Mouse (Mus musculus): ENCODE measurements around the gene Hoxc9. TPM values are rescaled to one million over a fixed set of nuclear protein-coding genes. Genes with fewer than 3 reads are reported as not detected.

The Hoxc9 gene
- polyA plus RNA-seq, 1 experiment from 2014 or later, result not detected

- H3K27me3 ChIP-seq, result peaks cover 98% of the 10 kb centered on the region
- ATAC-seq (ENCODE audit: insufficient number of reproducible peaks, insufficient read depth, low FRiP score, low TSS enrichment), result no peak
- no peak overlapping the region for H3K27ac ChIP-seq
- H3K4me2 ChIP-seq (replicated peaks), result no peak overlapping the region
- H3K36me3 ChIP-seq, result no peaks in the 10 kb centered on the region
- no peak overlapping the region for H3K9ac ChIP-seq
- WGBS, result 0% methylated on average over 8 of the region's 8 CpGs
- no peaks in the 10 kb centered on the region for H3K9me3 ChIP-seq
- no peak overlapping the region for H3K4me3 ChIP-seq
- H3K4me1 ChIP-seq, result no peaks in the 10 kb centered on the region
Observed at GRCm38 (mm10) chr15:103020899-103021418, 44.7 kb downstream of the Hoxc9 start.

DNA sequence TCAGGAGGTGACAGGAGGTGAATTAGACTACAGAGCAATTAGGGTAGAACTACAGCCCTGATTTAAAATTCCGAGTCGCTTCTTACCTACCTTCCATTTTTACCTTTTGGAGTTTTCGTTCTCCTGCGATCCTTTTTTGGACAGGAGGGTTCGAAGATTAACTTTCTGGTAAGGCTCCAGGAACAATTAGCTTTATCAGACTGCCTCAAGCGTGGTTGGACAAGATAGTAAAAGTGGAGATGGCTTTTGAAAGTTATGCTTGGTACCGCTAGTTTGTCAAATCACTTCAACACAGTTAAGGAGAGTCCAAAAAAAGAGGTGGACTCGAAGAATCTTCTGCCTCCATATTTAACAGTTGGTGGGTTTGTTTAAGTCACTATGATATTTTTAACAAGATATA, 45.3 kb downstream of the Hoxc9 start:
- no peaks in the 10 kb centered on the region for H3K36me3 ChIP-seq
- H3K27me3 ChIP-seq, result peaks cover 98% of the 10 kb centered on the region
- H3K27ac ChIP-seq, result no peak overlapping the region
- H3K4me3 ChIP-seq, result no peak overlapping the region
- WGBS, result 7% methylated on average over 8 of the region's 8 CpGs
- H3K9me3 ChIP-seq, result no peaks in the 10 kb centered on the region
- ATAC-seq (ENCODE audit: insufficient number of reproducible peaks, insufficient read depth, low FRiP score, low TSS enrichment), result no peak
- no peak overlapping the region for H3K9ac ChIP-seq
- no peaks in the 10 kb centered on the region for H3K4me1 ChIP-seq
- H3K4me2 ChIP-seq (replicated peaks), result no peak overlapping the region

DNA sequence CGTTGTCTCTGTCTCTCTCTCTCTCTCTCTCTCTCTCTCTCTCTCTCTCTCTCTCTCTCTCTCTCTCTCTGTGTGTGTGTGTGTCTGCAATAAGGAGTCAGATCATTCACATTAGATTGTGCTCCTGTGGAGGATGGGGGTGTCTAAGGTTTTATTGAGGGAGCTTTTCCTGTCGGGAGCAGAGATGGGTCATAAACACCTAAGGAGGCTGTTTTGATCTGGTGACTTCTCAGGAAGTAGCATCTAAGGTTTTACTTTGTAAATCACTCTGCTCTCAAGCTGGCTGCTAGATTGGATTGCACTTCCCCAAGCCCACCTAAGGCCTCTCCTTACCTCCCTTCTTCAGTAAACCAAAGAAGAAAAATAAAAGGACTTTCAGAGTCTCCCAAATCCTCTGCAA, 47.9 kb downstream of the Hoxc9 start:
- no peak for ATAC-seq (ENCODE audit: insufficient number of reproducible peaks, insufficient read depth, low FRiP score, low TSS enrichment)
- Histone ChIP-seq H3K27me3 (peaks cover 98% of the 10 kb centered on the region), H3K9ac (no peak overlapping the region), H3K4me1 (no peaks in the 10 kb centered on the region), H3K4me2 (replicated peaks) (no peak overlapping the region), H3K4me3 (no peak overlapping the region), H3K36me3 (no peaks in the 10 kb centered on the region), H3K9me3 (no peaks in the 10 kb centered on the region), H3K27ac (no peak overlapping the region)
- WGBS, result 2% methylated on average over 2 of the region's 2 CpGs

GRCm38 (mm10) chr15:103027266-103028235, 51.3 kb downstream of the Hoxc9 start:
- Histone ChIP-seq H3K4me1 (no peaks in the 10 kb centered on the region), H3K4me2 (replicated peaks) (no peak overlapping the region), H3K9me3 (no peaks in the 10 kb centered on the region), H3K9ac (no peak overlapping the region), H3K27me3 (peaks cover 98% of the 10 kb centered on the region), H3K4me3 (no peak overlapping the region), H3K36me3 (no peaks in the 10 kb centered on the region), H3K27ac (no peak overlapping the region)
- no peak for ATAC-seq (ENCODE audit: insufficient number of reproducible peaks, insufficient read depth, low FRiP score, low TSS enrichment)
- under 1% methylated on average over 43 of the region's 43 CpGs for WGBS

- Histone ChIP-seq H3K36me3 (no peaks in the 10 kb centered on the region), H3K4me2 (replicated peaks) (no peak overlapping the region), H3K4me3 (no peak overlapping the region), H3K9me3 (no peaks in the 10 kb centered on the region), H3K27ac (no peak overlapping the region), H3K9ac (no peak overlapping the region), H3K4me1 (no peaks in the 10 kb centered on the region), H3K27me3 (peaks cover 98% of the 10 kb centered on the region)
- no peak for ATAC-seq (ENCODE audit: insufficient number of reproducible peaks, insufficient read depth, low FRiP score, low TSS enrichment)
- WGBS, result 10% methylated on average over 9 of the region's 9 CpGs
Observed at GRCm38 (mm10) chr15:103028916-103029512, 52.8 kb downstream of the Hoxc9 start.

GRCm38 (mm10) chr15:103030142-103030541, 53.9 kb downstream of the Hoxc9 start:
- Histone ChIP-seq H3K9me3 (no peaks in the 10 kb centered on the region), H3K36me3 (no peaks in the 10 kb centered on the region), H3K4me1 (no peaks in the 10 kb centered on the region), H3K4me3 (no peak overlapping the region), H3K9ac (no peak overlapping the region), H3K4me2 (replicated peaks) (no peak overlapping the region), H3K27ac (no peak overlapping the region), H3K27me3 (peaks cover 98% of the 10 kb centered on the region)
- WGBS, result 3% methylated on average over 8 of the region's 8 CpGs
- ATAC-seq (ENCODE audit: insufficient number of reproducible peaks, insufficient read depth, low FRiP score, low TSS enrichment), result no peak

DNA sequence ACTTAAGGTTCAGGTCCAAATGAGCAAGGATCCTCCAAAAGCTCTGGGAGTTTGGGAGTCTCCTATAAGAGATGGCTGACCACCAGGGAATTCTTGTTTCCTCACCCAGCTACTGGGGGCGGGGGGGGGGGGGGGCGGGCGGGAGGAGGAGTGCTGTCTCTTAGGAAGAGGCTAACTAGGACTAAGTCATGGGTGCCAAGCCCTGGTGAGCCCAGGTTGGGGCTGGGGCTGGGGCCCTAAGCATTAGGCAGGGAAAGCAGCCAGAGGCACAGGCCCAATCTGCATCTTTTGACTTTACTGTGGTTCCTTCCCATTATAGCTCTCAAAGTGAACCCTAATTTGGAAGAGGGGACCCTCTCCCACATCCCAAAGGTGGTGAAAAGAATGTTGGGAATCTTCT, 55.9 kb downstream of the Hoxc9 start:
- Histone ChIP-seq H3K9me3 (no peaks in the 10 kb centered on the region), H3K27me3 (peaks cover 99% of the 10 kb centered on the region), H3K4me1 (no peaks in the 10 kb centered on the region), H3K4me2 (replicated peaks) (no peak overlapping the region), H3K27ac (no peak overlapping the region), H3K36me3 (no peaks in the 10 kb centered on the region), H3K4me3 (no peak overlapping the region), H3K9ac (no peak overlapping the region)
- ATAC-seq (ENCODE audit: insufficient number of reproducible peaks, insufficient read depth, low FRiP score, low TSS enrichment), result no peak
- no CpG with 5 or more reads among the region's 3 CpGs for WGBS

DNA sequence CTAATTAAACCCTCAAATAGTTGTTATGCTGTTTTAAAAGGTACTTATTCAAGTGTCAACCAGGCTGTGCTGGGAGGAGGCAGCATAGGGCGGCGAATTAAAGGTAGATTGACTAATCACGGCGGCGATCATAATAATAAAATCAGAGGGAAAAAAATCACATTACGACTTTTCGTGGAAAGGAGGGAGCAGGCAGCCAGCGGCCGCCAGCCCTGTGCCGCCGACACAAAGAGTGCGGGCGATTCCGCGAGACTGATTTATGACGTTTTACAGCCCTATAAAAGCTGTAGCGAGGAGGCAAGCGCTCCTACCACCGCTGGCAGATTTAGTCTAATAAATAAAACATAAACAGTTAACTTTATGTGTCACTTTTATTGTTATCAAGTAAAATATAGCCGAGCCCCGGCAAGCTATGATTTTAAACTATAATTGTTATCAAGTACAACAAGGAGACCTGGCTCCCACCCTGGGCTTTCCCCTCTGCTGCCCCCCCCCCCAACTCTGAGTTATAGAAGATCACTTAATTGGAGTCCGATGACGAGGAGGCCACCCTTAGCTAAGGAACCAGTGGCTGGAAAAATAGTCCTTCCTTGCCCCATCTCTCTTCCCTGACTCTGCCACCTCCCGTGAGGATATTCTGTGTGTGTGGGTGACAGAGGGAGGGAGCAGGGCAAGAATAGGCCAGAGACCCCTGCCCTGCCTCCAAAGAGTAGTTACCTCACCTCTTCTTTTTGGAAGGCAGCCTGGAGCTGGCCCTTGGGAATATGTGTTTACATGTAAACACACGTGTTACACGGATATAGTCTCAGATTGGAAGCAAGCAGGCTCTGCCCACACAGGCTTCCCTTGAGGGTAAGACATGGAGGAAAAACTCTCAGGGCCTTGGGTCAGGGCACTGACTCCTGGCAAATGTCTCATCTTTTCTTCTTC, 56.7 kb downstream of the Hoxc9 start:
- Histone ChIP-seq H3K36me3 (no peaks in the 10 kb centered on the region), H3K4me1 (no peaks in the 10 kb centered on the region), H3K4me3 (no peak overlapping the region), H3K9me3 (no peaks in the 10 kb centered on the region), H3K9ac (no peak overlapping the region), H3K27me3 (peaks cover 99% of the 10 kb centered on the region), H3K27ac (no peak overlapping the region), H3K4me2 (replicated peaks) (no peak overlapping the region)
- no peak for ATAC-seq (ENCODE audit: insufficient number of reproducible peaks, insufficient read depth, low FRiP score, low TSS enrichment)
- WGBS, result 2% methylated on average over 26 of the region's 26 CpGs

GRCm38 (mm10) chr15:103034043-103034806, 58.0 kb downstream of the Hoxc9 start:
- no peak overlapping the region for H3K27ac ChIP-seq
- ATAC-seq (ENCODE audit: insufficient number of reproducible peaks, insufficient read depth, low FRiP score, low TSS enrichment), result no peak

More at GRCm38 (mm10) chr15:103034043-103034806, 58.0 kb downstream of the Hoxc9 start:
- no peaks in the 10 kb centered on the region for H3K4me1 ChIP-seq
- no peaks in the 10 kb centered on the region for H3K36me3 ChIP-seq
- no peak overlapping the region for H3K9ac ChIP-seq
- H3K4me2 ChIP-seq (replicated peaks), result peak overlapping the region; percentile 25; the same call in 1 of the 2 replicates
- WGBS, result 1% methylated on average over 24 of the region's 24 CpGs
- H3K27me3 ChIP-seq, result peaks cover 99% of the 10 kb centered on the region
- peak overlapping the region; percentile 10; the same call in 1 of the 2 replicates for H3K4me3 ChIP-seq
- no peaks in the 10 kb centered on the region for H3K9me3 ChIP-seq

All from embryonic facial prominence, embryonic 12.5 days (tissue).